Mouse (Mus musculus) kidney, postnatal 10 days (tissue): ENCODE data around the gene Adra1b.
A peak's percentile ranks its signal among the peaks of the same experiment; 100 is the strongest.

Experiments used
- DNase-seq: peaks from one replicate; pipeline ENCODE4 v3.0.0; 2021; ENCODE audit warnings: mixed read lengths

Adra1b gene

DNA sequence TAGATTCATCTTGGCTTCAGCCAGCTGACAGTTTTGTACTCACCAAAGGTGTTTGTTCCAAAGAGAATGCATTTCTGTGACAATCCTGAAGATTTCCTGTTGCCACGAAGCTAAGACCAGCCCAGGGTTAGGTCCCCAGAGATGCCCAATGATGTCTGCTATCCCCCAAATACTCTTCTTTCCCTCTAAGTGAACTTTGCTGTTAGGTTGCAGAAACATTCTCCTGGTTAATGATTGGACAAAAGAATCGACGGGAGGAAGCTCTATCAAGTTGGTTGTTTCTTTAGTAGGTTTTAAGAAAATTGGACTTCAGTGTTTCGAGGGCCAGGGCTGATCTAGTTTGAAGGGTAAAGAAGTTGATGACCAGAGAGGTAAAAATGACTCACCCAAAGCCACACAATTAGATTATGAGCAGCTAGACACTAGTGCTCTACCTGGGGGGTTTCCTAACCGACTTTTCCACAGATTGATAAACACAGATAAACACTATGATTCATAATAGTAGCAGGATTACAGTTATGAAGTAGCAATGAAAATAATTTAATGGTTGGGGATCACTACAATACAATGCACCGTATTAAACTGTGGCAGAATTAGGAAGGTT lies at the start of gene Adra1b:
Adra1b (minus strand) TSS at position 160 of the 604 bp plus-strand sequence.
- no peak for DNase-seq

GRCm38 (mm10) chr11:43950274-43950673 lies 49.3 kb upstream of the Adra1b start:
- DNase-seq: peak; percentile 22

GRCm38 (mm10) chr11:43943781-43944180 lies 42.8 kb upstream of the Adra1b start:
- DNase-seq: no peak

DNA sequence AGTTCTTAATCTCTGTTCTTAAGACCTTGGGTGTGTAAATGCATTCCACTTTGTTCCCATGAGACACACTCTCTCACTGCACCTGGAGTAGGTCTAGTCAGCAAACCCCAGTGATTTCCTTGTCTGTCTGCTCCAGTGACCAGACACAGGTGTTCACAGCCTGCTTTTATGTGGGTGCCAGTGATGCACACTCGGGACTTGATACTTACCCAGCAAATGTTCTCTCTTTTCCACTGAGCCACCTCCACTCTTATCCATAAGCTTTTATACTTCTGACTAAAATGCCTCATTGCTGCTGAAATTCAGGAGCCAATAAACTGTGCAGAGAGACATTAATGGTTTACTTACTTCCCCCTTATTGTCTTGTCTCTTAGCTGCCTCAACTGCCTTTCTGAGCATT lies 42.2 kb upstream of the Adra1b start:
- no peak for DNase-seq

- no peak for DNase-seq
These were observed 39.6 kb upstream of the Adra1b start for GRCm38 (mm10) chr11:43940501-43941202.

GRCm38 (mm10) chr11:43936023-43936422 lies 35.0 kb upstream of the Adra1b start:
- no peak for DNase-seq

GRCm38 (mm10) chr11:43933480-43933879 lies 32.5 kb upstream of the Adra1b start:
- no peak for DNase-seq

DNA sequence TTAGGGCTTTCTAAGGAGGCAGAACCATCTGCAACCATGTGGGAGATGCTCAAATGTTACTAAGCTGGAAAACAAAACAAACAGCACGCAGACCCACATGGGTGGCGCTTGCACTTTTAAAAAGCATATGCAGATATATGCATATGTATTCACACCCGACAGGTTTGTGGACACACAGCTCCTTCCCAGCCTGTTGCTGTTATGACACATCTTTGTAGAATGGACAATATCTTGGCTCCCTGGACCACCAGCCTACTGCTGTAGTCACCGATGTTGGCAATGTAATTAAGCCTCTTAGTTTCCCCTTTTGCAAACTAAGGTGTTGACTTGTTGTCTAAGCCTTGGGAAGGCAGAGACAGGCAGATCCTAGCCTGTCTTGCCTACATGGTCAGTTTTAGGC lies 32.0 kb upstream of the Adra1b start:
- no peak for DNase-seq

- DNase-seq: no peak
These were observed 29.2 kb upstream of the Adra1b start for GRCm38 (mm10) chr11:43930191-43930590.

- no peak for DNase-seq
These were observed 28.7 kb upstream of the Adra1b start for GRCm38 (mm10) chr11:43929706-43930105.

DNA sequence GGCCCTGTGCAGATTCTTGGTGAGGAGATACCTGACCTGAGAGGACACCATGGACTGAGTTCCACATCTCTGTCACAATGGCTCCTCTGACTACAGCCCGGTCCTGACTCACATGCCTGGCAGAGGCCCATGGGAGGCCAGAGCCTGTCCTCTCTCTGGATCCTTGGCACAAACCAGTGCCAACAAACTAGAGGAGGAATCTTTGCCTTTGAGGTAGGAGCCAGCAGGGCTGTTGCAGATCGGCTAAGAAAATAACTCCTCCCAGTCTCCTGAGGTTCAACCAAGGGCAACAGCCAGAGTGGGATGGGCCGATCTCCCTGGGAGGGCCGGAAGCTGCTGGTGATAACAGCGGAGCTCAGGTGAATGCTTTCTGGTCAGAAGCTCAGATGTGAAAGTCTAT lies 28.2 kb upstream of the Adra1b start:
- DNase-seq: peak; percentile 20

DNA sequence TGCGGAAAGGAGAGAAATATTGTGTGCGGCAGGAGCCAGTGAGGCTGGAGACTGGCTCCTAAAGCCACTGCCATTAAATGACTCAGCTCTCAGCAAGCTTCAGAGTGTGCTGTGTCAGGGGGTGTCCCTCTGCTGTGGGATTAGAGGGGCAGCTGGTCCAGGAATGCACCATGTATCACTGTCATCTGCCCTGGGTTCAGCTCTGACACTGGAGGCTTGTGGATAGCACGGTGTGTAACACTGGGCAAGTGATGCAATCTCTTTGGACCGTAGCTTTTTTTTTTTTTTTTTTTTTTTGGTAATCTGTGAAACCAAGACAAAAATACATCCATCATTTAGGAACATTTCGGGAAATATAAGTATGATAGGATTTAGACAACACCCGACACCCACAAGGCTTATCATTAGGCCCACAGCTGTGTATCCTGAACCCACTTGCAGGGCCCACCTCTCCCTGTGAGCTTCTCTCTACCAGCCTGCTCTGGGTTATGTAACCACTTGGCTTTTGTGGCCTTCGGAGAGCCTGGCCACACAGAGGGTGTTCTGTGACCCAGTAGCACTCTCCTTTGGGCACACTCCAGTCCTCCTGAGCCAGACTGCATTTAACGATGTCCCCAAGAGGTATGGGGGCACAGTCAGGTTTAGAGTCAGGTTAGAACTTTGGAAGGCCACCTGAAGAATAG lies 26.3 kb upstream of the Adra1b start:
- DNase-seq: no peak

- DNase-seq: no peak
These were observed 25.2 kb upstream of the Adra1b start for GRCm38 (mm10) chr11:43926163-43926562.

DNA sequence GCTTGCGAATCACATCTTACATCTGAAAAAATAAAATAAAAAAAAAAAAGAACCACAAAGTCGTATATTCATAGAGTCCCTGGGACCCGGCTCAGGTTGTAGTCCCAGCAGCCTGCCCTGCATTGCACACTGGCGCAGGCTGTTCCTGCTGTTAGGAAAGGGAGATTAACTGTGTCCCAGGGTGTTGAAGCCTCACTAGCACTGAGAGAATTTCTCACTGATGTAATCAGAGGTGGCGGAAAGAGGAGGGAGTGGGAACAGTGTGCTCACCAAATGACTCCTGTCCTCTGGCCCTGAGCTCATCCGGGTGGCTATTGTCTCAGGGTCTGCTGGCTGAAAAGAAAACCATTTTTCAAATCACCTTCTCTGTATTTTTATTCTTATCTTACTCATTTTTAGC lies 24.6 kb upstream of the Adra1b start:
- DNase-seq: no peak

DNA sequence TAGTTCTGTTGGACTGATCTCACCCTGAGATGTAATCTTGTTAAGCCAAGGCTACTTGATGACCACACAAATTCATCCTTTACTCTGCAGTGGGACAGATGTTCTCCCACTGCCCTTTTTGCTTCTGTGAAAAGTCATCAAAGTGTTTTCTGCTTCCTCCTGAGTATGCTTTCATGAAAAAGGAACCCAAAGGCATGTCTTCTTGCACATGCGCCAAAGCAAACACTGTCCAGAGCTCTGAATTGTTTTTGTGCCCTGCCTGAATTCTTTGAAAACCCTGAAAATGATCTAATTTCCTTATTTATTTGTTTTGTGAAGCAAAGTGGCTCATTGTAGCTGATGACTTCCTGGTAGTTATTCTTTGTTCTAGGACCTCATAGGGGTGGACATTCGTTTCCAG lies 20.7 kb upstream of the Adra1b start:
- DNase-seq: peak; percentile 25

- no peak for DNase-seq
These were observed 18.6 kb upstream of the Adra1b start for GRCm38 (mm10) chr11:43919492-43920055.

- peak; percentile 67 for DNase-seq
These were observed 13.8 kb upstream of the Adra1b start for GRCm38 (mm10) chr11:43914552-43915447.

DNA sequence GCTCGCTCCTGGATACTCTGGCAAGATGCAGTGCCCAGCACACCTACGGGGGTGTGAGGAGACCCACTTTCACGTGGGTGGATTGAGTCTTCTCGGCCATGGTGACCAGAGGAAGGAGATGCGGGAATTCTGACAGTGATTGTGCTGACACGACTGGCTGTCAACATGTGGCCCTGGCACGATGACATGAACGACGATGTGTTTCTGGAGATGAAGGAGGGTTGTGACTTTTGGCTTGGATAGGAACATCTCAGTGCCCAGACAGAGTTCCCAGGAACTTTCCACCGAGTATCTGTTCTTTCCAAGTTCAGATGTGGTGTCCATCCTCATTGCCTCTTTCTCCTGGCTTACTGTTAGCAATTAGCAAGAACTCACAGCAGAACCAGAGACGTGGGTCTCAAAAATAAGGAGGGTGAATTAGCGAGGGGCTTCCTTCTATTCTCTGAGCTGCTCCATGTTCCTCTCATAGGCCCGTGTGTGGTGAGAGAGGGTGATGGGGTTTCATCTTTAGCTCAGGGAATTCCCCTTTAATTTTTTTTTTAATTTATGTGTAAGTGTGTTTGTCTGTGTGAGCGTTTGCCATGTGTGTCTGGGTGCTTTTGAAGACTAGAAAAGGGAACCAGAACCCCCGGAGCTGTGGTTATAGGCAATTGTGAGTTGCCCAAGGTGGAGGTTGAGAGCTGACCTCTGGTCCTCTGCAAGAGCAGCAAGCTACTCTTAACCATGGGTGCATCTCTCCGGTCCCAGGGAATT lies 11.3 kb upstream of the Adra1b start:
- no peak for DNase-seq

- no peak for DNase-seq
These were observed 10.6 kb upstream of the Adra1b start for GRCm38 (mm10) chr11:43911646-43912045.

DNA sequence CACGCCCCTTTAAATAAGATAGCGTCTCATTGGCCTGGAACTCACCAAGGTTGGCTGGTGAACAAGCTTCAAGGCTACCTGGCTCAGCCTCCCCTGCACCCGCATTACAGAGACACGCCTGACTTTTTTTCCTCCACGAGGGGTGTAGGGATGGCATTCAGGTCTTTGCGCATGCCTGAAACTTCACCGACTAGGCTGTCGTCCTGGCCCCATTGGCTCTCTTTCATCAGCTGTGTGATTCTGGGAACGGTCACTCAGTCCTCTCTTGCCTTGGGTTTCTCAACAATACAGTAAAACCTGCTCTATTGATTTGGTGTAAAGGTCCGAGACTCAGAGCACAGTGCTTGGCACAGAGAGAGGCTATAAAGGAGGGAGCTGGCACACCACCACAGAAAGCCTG lies 2.3 kb upstream of the Adra1b start:
- no peak for DNase-seq

DNA sequence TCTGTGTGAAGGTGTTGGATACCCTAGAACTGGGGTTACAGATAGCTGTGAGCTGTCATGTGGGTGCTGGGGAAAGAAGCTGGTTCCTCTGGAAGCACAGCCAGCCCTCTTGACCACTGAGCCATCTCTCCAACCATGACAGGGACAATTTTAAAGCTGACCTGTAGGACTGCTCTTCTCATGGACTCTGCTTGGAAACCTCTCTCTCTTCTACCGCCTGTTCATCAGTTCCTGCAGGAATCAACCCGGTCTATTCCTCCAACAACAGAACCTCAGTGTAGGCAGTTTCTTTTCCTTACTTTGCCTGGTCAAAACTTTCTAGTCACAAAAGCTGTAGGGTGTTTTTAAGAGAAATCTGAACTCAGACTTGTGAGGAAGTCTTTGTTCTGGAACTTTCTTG lies 1.3 kb downstream of the Adra1b start:
- DNase-seq: no peak

DNA sequence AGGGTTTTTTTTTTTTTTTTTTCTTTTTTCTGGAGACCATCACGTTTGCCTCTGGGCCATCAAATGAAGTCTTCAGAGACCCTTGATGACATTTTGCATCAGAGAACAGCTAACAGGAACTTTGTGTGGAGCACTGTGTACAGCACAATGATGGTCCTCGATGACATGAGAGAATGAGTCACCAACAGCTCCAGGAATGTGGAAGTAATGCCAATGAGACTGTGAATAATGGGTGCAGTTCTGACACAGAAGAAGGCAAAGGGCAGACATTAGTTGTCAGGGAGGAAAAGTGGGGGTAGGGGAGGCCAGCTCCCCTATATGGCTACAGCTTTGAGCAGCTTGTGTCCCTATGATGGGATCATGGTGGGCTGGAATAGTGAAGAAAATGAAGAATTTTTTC lies 5.7 kb downstream of the Adra1b start:
- no peak for DNase-seq
